7 mouse cellular contexts compared by ENCODE assay signal in genomic region chr13:104517638-104518311, GRCm38 (mm10).
A peak's percentile ranks its signal among the peaks of the same experiment; 100 is the strongest.
DNase-seq lines count a peak whose midpoint lies in the region; ATAC-seq lines count a peak whose summit lies in the region.

No protein-coding gene starts in this region.

- 0 out of 2 replicates have a peak overlapping the region, but pooled peaks have one; percentile 29 for H3K9ac ChIP-seq in lung, embryonic 15.5 days
- peak overlapping the region; percentile 58 for H3K9ac ChIP-seq in forebrain, embryonic 14.5 days (ENCODE audit: low read length)
- H3K9ac ChIP-seq in limb, embryonic 13.5 days, result peak overlapping the region; percentile 71
- no peak overlapping the region for H3K9ac ChIP-seq in stomach, embryonic 14.5 days (replicated peaks; ENCODE audit: low read depth, low read length)

- H3K4me3 ChIP-seq in lung, embryonic 15.5 days, result peak overlapping the region; percentile 27
- peak overlapping the region; percentile 17 for H3K4me3 ChIP-seq in forebrain, embryonic 14.5 days (ENCODE audit: low read depth, low read length)
- peak overlapping the region; percentile 42 for H3K4me3 ChIP-seq in limb, embryonic 13.5 days
- peak overlapping the region; percentile 3; the same call in 1 of the 2 replicates for H3K4me3 ChIP-seq in stomach, embryonic 14.5 days (ENCODE audit: low read depth, low read length)

- H3K36me3 ChIP-seq in lung, embryonic 15.5 days, result no peaks in the 10 kb centered on the region
- no peaks in the 10 kb centered on the region for H3K36me3 ChIP-seq in forebrain, embryonic 14.5 days (ENCODE audit: control insufficient read depth, insufficient read depth, low read length)
- no peaks in the 10 kb centered on the region for H3K36me3 ChIP-seq in limb, embryonic 13.5 days
- no peaks in the 10 kb centered on the region for H3K36me3 ChIP-seq in stomach, embryonic 14.5 days (ENCODE audit: control insufficient read depth, insufficient read depth, low read length)

- H3K9me3 ChIP-seq in lung, embryonic 15.5 days, result no peaks in the 10 kb centered on the region
- H3K9me3 ChIP-seq in forebrain, embryonic 14.5 days (replicated peaks; ENCODE audit: control insufficient read depth, low read length), result no peaks in the 10 kb centered on the region
- H3K9me3 ChIP-seq in limb, embryonic 13.5 days, result no peaks in the 10 kb centered on the region
- H3K9me3 ChIP-seq in stomach, embryonic 14.5 days (ENCODE audit: control insufficient read depth, low read depth, low read length), result no peaks in the 10 kb centered on the region

- H3K4me1 ChIP-seq in lung, embryonic 15.5 days, result peaks cover 10% of the 10 kb centered on the region; the same call in 1 of the 2 replicates
- H3K4me1 ChIP-seq in forebrain, embryonic 14.5 days (ENCODE audit: control insufficient read depth, insufficient read depth, low read length), result peaks cover 8% of the 10 kb centered on the region
- H3K4me1 ChIP-seq in limb, embryonic 13.5 days, result peaks cover 24% of the 10 kb centered on the region
- 0 out of 2 replicates have a peak, but pooled peaks cover 3% of the 10 kb centered on the region for H3K4me1 ChIP-seq in stomach, embryonic 14.5 days (ENCODE audit: control insufficient read depth, insufficient read depth, low read length)

- no peak for DNase-seq in lung, postnatal 4 days
- peak; percentile 42 for DNase-seq in forebrain, embryonic 14.5 days (ENCODE audit: low spot score)
- DNase-seq in thymus, postnatal 4 days, result no peak

- WGBS in lung, embryonic 15.5 days, result 45% methylated on average over 15 of the region's 15 CpGs
- 50% methylated on average over 15 of the region's 15 CpGs for WGBS in forebrain, embryonic 14.5 days
- 36% methylated on average over 15 of the region's 15 CpGs for WGBS in limb, embryonic 13.5 days
- 45% methylated on average over 15 of the region's 15 CpGs for WGBS in stomach, embryonic 14.5 days

- H3K27me3 ChIP-seq in lung, embryonic 15.5 days, result no peaks in the 10 kb centered on the region
- H3K27me3 ChIP-seq in forebrain, embryonic 14.5 days (replicated peaks; ENCODE audit: control insufficient read depth, insufficient read depth, low read length), result no peaks in the 10 kb centered on the region
- no peaks in the 10 kb centered on the region for H3K27me3 ChIP-seq in limb, embryonic 13.5 days
- H3K27me3 ChIP-seq in stomach, embryonic 14.5 days (ENCODE audit: control insufficient read depth, insufficient read depth, low read length), result no peaks in the 10 kb centered on the region

- ATAC-seq in lung, embryonic 15.5 days (ENCODE audit: borderline replicate concordance, extremely low read depth, low FRiP score, low TSS enrichment), result peak; percentile 63
- peak; percentile 33 for ATAC-seq in forebrain, embryonic 14.5 days
- peak; percentile 58 for ATAC-seq in limb, embryonic 13.5 days (ENCODE audit: low FRiP score, low read depth)
- ATAC-seq in stomach, embryonic 14.5 days (ENCODE audit: insufficient number of reproducible peaks, insufficient read depth, low FRiP score, low read depth), result peak; percentile 4; the same call in 1 of the 2 replicates
- no peak for ATAC-seq in monocyte, adult 5-6 weeks (replicated peaks; ENCODE audit: insufficient number of reproducible peaks, low FRiP score, low TSS enrichment, poor library complexity, severe bottlenecking)

- peak overlapping the region; percentile 58 for H3K4me2 ChIP-seq in lung, embryonic 15.5 days
- peak overlapping the region; percentile 52 for H3K4me2 ChIP-seq in forebrain, embryonic 14.5 days (ENCODE audit: low read length)
- H3K4me2 ChIP-seq in limb, embryonic 13.5 days (replicated peaks), result peak overlapping the region; percentile 67
- peak overlapping the region; percentile 46 for H3K4me2 ChIP-seq in stomach, embryonic 14.5 days (replicated peaks; ENCODE audit: low read depth, low read length)

- peak overlapping the region; percentile 84 for H3K27ac ChIP-seq in lung, embryonic 15.5 days
- H3K27ac ChIP-seq in forebrain, embryonic 14.5 days (ENCODE audit: low read depth, low read length), result peak overlapping the region; percentile 79
- H3K27ac ChIP-seq in limb, embryonic 13.5 days, result peak overlapping the region; percentile 90
- peak overlapping the region; percentile 64; the same call in 1 of the 2 replicates for H3K27ac ChIP-seq in stomach, embryonic 14.5 days (ENCODE audit: low read length)
